Mouse (Mus musculus) monocyte, adult 5-6 weeks (primary cell): ENCODE data around the gene Eif4g3. TPM values are rescaled to one million over a fixed set of nuclear protein-coding genes. Genes with fewer than 3 reads are reported as not detected.

ENCODE experiments used
- ATAC-seq: fragments of 153-309, 156-312 bp; replicated peaks from 2 replicates; pipeline ENCODE4 v1.8.0; 2017; ENCODE audit warnings: mild to moderate bottlenecking; ENCODE audit not compliant: low TSS enrichment, insufficient number of reproducible peaks, severe bottlenecking, poor library complexity, low FRiP score
- total RNA-seq: library from RNA; stranded (forward); fragments of 200-1000, 200-491, 200-594 nt; gene quantifications from 3 replicates; pipeline ENCODE4 v1.2.3, GENCODE M21; 2017

The Eif4g3 gene
- total RNA-seq, 1 experiment from 2014 or later, result 94.4 TPM

DNA sequence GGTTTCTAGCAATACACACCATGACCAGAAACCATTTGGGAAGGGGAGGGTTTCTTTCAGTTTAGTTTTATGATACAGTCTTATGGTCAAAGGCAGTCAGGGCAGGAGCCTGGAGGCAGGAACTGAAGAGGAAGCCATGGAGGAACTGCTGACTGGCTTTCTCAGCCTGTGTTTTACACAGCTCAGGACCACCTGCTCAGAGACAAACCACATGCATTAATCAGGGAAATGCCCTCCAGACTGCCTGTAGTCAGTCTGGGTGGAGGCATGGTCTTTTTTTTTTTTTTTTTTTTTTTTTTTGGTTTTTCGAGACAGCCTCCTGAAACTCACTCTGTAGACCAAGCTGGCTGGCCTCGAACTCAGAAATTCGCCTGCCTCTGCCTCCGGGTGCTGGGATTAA is 179.9 kb downstream of the Eif4g3 start:
- ATAC-seq, result no peak

DNA sequence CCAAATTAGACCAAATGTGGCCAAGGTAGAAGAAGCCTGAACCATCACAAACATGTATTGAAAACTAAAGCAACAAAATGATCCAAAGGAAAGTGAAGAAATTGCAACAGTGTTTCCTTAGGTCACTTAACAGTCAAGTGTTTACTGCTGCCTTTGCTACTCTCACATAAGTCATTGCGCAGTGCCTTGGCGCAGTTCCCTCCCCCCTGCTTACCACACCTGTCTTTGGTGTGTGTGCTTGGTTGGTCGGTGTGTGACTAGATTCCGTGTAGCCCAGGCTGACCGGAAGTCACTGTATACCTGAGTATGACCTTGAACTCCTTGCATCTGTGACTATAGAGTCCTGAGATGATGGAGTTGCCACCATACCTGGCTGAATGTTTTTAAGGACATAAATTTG is 186.6 kb downstream of the Eif4g3 start:
- ATAC-seq, result no peak

DNA sequence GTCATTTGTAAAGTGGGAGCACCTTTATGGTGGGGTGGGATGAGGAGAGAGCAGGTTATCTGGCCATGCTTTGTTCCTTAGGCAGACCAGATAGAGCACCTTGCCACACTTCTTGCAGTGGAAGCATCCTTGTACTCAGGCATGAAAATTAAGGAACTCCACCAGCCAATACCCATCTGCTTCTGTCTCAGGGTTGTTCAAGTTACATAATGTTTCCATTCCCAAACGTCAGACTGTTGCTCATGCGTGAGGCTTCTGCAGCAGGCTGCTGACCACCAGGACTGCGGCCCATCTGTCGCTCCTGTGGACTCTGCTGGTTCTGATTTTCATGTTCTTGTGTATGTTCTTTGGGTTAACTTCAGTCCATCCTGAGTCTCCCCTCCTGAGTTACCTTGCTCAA is 187.9 kb downstream of the Eif4g3 start:
- ATAC-seq, result no peak

DNA sequence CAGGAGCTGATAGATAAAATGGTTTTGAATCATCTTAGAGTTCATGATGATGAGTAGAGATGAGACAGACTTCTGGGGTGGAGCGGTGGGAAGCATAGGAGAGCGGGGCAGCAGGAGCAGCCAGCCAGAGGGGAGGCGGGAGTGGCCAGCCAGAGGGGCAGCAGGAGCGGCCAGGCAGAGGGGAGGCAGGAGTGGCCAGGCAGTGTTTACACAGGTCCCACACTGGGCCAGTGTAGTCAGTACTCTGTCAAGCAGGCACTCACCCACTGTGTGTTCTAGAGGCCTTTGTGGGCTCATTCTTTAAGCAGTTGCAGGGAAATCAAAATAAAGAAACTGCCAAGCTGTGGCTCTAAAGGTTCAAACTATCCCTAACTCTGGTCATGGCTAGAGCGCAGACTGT is 191.2 kb downstream of the Eif4g3 start:
- no peak for ATAC-seq

DNA sequence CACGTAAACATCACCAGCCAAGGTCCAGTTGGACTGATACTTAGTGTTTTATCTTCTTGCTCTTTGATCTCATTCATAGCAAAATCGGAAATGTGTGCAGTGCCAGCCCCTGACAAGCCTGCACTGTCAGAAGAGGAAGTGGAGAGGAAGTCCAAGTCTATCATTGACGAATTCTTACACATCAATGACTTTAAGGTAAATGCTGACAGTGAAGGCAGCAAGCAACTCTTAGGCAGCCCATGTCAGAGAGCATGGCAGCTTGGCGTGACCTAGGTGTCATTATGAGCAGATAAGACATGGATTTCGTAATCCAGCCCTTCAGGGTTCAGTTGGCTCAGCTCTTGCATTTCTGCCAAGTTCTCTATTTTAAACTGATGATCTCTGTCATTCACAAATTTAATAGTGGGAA is 191.8 kb downstream of the Eif4g3 start:
- ATAC-seq, result no peak

DNA sequence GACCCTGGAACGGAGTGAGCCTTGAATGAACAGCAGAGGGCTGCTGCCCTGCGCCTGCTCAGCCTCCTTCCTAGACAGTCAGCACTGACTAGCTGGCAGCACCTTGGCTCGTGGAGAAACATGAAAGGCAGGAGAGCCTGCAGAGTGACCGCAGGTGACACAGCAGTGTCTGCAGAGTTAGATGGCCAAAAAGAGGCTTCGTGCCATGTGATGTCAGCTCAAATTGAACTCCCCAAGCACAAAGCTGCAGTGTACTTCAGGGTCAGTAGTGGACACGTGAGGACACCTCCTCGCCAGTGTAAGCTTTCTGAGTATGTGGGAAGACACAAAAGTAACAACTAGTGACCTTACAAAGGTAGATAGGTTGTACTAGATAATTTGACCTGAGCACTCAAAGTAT is 193.1 kb downstream of the Eif4g3 start:
- no peak for ATAC-seq

DNA sequence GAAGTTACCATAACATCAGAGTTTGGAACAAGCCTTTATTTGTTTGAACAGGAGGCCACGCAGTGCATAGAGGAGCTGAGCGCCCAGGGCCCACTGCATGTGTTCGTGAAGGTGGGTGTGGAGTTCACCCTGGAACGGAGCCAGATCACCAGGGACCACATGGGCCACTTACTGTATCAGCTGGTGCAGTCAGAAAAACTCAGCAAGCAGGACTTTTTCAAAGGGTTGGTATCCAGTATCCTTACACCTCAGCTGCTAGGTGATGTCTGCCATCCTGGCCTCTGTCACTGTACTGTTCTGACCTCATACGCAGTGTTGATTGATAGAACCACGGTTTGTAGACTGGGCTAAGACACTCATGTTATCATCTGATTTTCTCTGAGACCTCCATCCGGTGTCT is 195.2 kb downstream of the Eif4g3 start:
- ATAC-seq, result no peak

DNA sequence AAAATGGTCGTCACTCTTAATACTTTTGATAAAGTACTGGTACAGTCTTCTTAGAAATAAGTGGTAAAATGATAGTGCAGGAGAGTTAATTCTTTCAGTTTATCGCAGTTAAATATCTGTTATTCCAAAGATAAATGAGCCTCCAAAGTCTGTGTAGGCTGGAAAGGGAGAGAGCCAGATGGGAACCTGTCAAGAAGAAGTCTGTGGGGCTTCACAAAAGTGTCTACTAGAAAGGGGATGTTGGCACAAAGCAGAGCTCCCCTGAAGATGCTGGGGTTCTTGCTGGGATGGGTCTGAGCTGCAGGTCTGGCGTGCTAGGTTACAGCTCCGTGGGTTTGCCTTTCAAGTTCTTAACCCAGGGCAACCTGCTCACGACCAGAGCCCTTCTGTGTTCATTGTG is 199.7 kb downstream of the Eif4g3 start:
- no peak for ATAC-seq

DNA sequence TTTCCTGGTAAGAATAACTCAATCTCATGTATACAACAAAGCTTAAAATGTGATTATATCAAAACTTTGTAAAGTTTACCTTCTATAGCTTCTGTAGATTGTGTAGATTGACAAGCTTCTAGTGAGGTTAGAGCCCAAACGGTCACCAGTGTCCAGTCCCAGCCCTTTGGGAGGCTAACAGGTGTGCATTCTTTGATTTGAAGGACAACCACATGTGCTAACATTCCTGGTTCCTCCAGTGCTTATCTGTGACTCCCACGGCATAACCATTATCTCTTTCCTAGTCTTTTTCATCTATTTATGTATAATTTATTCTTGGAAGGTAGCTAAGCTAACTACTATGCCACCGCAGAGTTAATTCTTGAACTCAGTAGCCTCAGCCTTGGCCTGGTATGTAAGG is 207.9 kb downstream of the Eif4g3 start:
- ATAC-seq, result no peak

DNA sequence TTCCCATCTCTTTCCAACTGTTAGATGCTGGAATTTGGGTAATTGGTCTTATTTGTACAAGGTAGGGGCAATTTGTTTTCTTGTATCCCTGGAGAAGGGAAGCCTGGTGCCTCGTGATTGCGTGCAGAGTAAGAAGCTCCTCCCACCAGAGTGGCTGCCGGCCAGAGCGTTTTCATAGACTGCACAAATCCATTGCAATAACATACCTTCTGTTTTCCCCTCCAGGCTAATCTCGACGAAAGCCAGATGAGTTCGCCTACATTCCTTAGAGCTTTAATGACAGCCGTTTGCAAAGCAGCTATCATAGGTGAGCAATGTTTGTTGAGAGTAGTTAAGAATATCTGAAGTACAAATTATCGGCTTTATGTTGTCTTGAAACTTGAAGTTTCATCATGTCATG is 208.9 kb downstream of the Eif4g3 start:
- no peak for ATAC-seq

DNA sequence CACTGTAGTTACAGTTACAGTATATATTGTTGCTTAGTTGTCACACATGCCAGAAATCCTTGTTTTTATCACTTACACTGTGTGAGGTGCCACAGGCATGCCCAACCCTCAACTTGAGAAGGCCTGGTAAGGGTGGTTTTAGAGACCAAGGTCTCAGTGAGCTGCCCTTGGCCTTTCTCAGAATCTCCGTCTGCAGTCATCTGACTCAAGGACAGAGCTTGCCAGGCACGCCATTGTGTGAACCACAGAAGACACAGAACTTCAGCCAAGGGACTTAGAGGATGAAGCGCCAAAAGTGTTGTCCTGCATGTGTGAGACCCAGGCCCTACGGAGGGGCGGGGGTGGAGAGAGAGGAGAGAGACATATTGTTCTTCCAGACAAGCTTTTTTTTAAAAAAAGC is 217.3 kb downstream of the Eif4g3 start:
- ATAC-seq, result 0 out of 2 replicates have a peak, but pooled peaks have one; percentile 15

DNA sequence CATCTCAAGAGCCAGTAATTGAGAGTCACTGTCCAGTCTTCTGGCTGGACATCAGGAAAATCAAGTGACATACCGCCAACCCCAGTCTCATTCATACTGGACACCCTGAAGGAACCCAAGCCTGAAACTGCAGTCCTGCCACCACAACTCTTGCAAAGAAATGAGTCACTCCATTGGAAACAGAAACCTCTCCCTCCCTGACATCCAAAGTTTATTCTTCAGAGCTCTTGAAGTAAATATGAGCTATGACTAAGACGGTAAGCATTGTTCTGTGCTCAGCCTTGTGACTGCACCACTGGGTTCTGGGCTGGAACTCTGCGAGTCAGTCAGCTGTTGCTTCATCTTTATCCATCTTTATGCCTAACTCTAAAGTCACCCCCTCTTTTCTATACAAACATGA is 221.0 kb downstream of the Eif4g3 start:
- ATAC-seq, result no peak

DNA sequence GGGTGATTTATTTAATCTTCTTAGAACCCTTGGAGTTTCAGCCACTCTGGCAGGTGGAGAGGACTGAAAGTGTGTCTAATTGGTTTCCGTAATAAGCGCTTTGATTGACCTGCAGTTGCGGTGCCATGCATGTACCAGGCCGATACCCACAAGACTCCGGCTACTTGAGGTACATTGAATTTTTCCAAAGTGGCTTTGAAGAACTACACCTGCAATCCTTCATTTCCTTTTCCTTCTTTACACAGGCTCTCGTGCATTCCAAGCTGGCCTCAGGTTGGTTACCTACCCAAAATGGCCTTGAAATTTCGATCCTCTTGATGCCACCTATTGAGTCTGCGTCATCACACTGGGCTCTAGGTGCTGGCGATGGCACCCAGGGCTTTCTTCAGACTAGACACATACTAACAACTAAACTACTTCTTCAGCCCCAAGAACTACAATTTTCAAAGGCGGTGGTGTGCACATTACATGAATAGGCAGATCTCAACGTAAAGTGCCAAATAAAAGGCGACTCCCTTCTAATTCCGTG is 222.9 kb downstream of the Eif4g3 start:
- ATAC-seq, result no peak

DNA sequence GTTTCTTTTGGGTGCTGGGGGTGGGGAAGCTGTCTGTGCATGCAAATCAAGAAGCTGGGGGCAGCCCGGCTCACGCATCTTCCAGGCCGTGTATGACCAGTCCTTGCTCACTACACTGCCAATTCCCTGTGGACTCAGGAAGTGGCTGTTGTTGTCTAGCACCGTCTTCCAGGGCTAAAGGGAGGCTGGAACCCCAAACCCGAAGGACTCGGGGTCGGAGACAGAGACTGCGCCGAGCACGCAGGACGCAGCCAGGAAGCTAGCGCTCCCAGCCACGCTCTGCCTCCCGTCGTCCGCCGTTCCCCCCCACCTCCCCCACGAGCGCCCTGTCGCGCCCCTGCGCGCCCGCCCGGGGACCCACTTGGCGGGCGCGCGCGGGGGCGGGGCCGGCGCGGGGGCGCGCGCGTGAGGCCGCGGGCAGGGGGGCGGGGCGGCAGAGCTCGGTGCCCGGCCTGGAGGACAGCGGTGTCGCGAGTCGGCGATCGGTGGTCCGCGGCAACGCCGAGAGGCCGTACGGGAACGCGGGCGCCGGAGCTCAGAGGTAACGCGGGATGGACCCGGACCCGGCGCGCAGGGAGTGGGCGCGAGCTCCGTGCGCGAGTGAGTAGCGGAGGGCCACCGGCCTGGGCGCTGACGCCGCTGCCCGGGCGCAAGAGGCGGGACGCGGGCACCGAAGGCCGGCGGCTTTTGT is 223.5 kb downstream of the Eif4g3 start, which contains the start of gene Hp1bp3:
TSS of gene Hp1bp3 (plus strand) at position 97 of the 691 bp plus-strand sequence.
- ATAC-seq, result peak; percentile 36; the same call in 1 of the 2 replicates

DNA sequence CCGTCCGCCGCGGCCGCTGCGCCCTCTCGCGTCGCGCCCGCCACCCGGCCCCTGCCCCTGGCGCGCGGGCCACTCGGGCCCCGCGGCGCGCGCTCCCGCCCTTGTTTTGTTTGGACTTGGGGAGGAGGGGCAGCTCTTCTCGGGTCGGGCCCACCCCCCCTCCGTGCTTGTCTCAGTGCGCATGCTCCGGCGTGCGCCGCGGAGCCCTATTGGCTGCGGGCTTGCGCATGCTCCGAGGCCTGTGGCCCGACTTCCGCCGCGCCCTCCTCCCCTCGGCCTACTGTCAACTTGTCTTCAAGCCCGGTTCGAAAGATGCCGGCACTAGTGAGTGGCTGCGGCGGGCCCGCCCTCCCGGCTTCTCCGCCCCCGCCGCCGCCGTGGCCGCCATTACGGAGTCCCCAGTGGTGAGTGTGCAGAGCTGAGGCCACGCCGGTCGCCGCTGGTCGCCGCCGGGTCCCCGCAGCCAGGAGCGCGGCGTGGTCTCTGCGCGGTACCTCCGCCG is 224.1 kb downstream of the Eif4g3 start:
- ATAC-seq, result peak; percentile 92

DNA sequence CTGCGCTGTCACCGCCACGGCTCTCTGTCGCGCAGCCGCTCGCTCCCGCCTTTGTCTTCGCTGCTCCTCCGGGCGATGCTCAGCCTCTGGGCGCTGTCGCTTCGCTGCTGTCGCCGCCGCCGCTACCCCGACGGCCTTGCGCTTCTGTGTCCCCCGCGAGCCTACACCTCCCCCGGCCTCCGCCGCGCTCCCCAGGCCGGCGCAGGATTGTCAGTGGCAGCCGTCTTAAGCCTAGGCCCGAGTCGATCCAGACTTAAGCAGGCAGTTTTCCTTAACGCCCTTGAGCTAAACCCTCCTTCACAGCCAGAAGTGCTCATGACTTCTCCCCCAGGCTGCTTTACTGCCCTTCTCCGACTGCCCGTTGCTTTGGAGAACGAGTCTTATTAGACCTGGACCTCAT is 224.6 kb downstream of the Eif4g3 start:
- no peak for ATAC-seq

DNA sequence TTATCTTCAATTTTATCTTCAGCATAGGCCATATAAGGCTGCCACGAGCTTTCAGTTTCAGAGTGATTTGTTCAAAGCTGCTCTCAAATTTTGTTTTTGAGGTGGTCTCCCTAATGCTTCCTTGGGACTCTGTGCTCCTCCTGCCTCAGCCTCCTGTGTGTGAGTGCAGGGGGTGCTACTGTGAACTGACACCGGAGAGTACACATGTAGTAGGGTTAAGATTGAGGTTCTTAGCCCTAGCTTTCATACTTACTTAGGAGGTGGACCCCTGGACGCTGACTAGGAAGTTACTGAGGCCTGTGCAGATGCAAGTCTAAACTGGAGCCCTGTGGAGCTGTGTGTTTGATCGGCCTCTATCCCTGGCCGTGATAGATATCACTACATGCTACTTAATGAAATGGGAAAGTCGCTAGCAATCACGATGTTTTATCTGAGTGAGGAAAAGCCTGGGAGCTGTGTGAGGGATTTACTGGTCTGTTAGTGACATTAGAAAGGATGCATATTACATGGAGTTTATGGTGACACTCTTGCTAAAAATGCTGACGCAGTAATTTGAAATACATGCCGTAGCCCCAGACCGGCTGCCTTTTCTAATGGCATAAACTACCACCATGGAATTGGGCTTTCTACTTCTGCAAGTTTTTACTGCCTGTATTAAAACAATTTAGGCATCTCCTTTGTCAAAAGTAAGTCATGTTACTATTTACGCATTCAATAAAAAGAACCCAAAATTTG is 225.3 kb downstream of the Eif4g3 start:
- ATAC-seq, result no peak

DNA sequence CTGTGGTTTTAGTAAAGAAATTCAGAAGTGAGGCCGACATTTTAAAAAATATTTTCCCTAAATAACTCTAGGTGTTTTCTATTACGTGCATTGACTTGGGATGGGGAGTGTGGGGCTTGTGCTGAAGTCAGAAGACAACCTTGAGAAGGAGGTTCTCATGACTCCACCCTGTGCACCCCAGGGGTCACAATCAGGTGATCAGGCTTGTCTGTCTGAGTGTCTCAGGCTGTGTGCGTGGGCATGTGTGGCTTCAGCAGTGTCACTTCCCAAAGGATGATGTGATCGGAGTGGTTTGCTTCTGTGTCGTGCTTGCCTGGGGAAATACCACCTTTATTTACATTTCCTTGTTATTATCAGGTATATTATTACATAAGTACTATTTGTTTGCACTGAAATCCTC is 226.5 kb downstream of the Eif4g3 start:
- no peak for ATAC-seq

DNA sequence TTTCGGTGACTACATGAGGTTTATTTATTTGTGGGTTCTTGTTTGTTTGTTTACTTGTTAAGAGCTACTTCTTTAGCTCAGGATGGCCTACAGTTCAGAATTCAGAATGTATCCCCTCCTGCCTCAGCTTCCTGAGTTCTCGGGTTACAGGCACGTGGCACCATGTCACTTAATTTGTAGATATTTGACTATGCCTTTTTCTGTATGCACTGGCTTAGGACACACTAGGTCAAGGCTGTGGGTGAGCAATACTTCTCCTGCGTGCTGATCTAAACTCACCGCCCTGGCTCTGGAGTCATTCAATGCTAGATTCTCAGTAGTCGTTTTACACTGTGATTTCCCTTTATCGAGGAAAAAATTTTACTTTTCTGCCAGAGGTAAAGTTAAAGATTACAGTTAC is 227.9 kb downstream of the Eif4g3 start:
- no peak for ATAC-seq

DNA sequence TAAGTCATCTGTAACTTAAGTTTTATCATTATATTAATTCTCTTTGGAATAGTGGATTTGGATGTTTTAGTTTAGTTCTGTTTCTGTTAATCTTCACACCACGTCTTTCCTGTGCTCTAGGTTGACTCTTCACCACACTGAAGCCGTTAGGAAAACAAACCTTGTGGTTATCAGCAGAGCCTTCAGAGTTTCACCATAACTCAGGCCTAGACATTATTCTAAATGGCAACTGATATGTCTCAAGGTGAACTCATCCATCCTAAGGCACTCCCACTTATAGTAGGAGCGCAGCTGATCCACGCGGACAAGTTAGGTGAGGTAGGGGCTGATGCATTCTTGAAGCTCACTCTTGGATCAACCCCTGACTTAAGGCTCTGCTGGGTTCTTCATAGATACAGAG is 228.6 kb downstream of the Eif4g3 start:
- no peak for ATAC-seq
